Mouse (Mus musculus): ENCODE results near the gene Nup62. TPM values are rescaled to one million over a fixed set of nuclear protein-coding genes. Genes with fewer than 3 reads are reported as not detected.

Nup62 gene
- total RNA-seq, 1 experiment: 98.0 TPM

GRCm38 (mm10) chr7:44861429-44861816, 45.5 kb downstream of the Nup62 start:
- Histone ChIP-seq H3K4me3 (ENCODE audit: insufficient read depth in 1 of 2, low read depth in 1 of 2, low read length in 2 of 2, poor library complexity in 1 of 2, severe bottlenecking in 1 of 2) (no peak overlapping the region), H3K9me3 (ENCODE audit: control insufficient read depth, insufficient read depth, low read depth, low read length) (no peaks in the 10 kb centered on the region), H3K36me3 (ENCODE audit: control insufficient read depth, insufficient read depth, low read length, poor library complexity, severe bottlenecking) (peaks cover 45% of the 10 kb centered on the region), H3K9ac (ENCODE audit: insufficient read depth, low read depth, low read length, poor library complexity, severe bottlenecking) (no peak overlapping the region), H3K4me1 (ENCODE audit: control insufficient read depth in 2 of 2, insufficient read depth in 2 of 2, low read length in 2 of 2, poor library complexity in 1 of 2) (peaks cover 5 to 9% of the 10 kb centered on the region in 2 experiments; a peak in 2 of 4 replicates), H3K27ac (ENCODE audit: insufficient read depth, low read depth, low read length, poor library complexity, severe bottlenecking) (no peak overlapping the region)
- TF ChIP-seq ZNF384 (IDR thresholded peaks at IDR 0.05; ENCODE audit: low read depth, low read length) (no peak), ZC3H11A (IDR thresholded peaks at IDR 0.05; ENCODE audit: borderline replicate concordance, low read depth, low read length) (no peak), MAFK (IDR thresholded peaks at IDR 0.05; ENCODE audit: insufficient read depth, low read depth, low read length) (no peak), CHD2 (IDR thresholded peaks at IDR 0.05; ENCODE audit: low read depth, low read length) (no peak), HCFC1 (IDR thresholded peaks at IDR 0.05; ENCODE audit: borderline replicate concordance, insufficient read depth, low read length) (no peak)
- no peak for DNase-seq (ENCODE audit: low read depth, low spot score)
- in situ Hi-C loops (cut with MboI; ENCODE audit: low sequenced_read_pairs in 2 of 2, unreplicated experiment in 2 of 2): no loop called here

- no peak for DNase-seq (ENCODE audit: low read depth, low spot score)
- H3K4me1 ChIP-seq (ENCODE audit: control insufficient read depth in 2 of 2, insufficient read depth in 2 of 2, low read length in 2 of 2, poor library complexity in 1 of 2): peaks cover 5 to 17% of the 10 kb centered on the region in 2 experiments; a peak in 2 of 4 replicates
- H3K27ac ChIP-seq (ENCODE audit: insufficient read depth, low read depth, low read length, poor library complexity, severe bottlenecking): no peak overlapping the region
- in situ Hi-C loops (cut with MboI; ENCODE audit: low sequenced_read_pairs in 2 of 2, unreplicated experiment in 2 of 2): no loop called here
- no peaks in the 10 kb centered on the region for H3K9me3 ChIP-seq (ENCODE audit: control insufficient read depth, insufficient read depth, low read depth, low read length)
- TF ChIP-seq CHD2 (IDR thresholded peaks at IDR 0.05; ENCODE audit: low read depth, low read length) (no peak), ZC3H11A (IDR thresholded peaks at IDR 0.05; ENCODE audit: borderline replicate concordance, low read depth, low read length) (no peak), HCFC1 (IDR thresholded peaks at IDR 0.05; ENCODE audit: borderline replicate concordance, insufficient read depth, low read length) (no peak), ZNF384 (IDR thresholded peaks at IDR 0.05; ENCODE audit: low read depth, low read length) (no peak), MAFK (IDR thresholded peaks at IDR 0.05; ENCODE audit: insufficient read depth, low read depth, low read length) (no peak)
- peaks cover 45% of the 10 kb centered on the region for H3K36me3 ChIP-seq (ENCODE audit: control insufficient read depth, insufficient read depth, low read length, poor library complexity, severe bottlenecking)
- H3K4me3 ChIP-seq (ENCODE audit: insufficient read depth in 1 of 2, low read depth in 1 of 2, low read length in 2 of 2, poor library complexity in 1 of 2, severe bottlenecking in 1 of 2): no peak overlapping the region
- no peak overlapping the region for H3K9ac ChIP-seq (ENCODE audit: insufficient read depth, low read depth, low read length, poor library complexity, severe bottlenecking)
These were observed 46.5 kb downstream of the Nup62 start for GRCm38 (mm10) chr7:44862434-44862833.

DNA sequence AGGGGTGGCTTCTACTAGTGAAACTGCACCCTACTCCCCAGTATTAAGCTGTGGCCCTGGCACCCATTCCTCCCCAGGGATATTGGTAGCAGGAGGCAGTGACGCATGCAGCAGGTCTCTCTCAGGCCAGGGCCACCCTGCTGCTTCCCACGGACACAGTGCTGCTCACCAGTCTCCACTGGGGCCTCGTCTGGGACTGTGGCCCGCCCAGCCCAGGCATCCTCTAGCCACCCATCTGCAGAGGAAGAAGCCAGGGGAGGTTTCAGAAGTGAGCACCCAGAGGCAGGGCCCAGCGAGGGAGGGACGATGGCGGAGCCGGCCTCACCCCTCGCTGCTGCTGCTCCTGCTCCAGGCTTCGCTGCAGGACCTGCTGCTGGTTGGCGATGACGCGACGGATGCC, 47.3 kb downstream of the Nup62 start:
- Histone ChIP-seq H3K9ac (ENCODE audit: insufficient read depth, low read depth, low read length, poor library complexity, severe bottlenecking) (no peak overlapping the region), H3K4me1 (ENCODE audit: control insufficient read depth in 2 of 2, insufficient read depth in 2 of 2, low read length in 2 of 2, poor library complexity in 1 of 2) (peaks cover 2 to 21% of the 10 kb centered on the region in 2 experiments; a peak in 2 of 4 replicates), H3K4me3 (ENCODE audit: insufficient read depth in 1 of 2, low read depth in 1 of 2, low read length in 2 of 2, poor library complexity in 1 of 2, severe bottlenecking in 1 of 2) (peak overlapping the region in 1 of 2 experiments; percentile 9; a peak in 1 of 4 replicates), H3K36me3 (ENCODE audit: control insufficient read depth, insufficient read depth, low read length, poor library complexity, severe bottlenecking) (peaks cover 45% of the 10 kb centered on the region), H3K9me3 (ENCODE audit: control insufficient read depth, insufficient read depth, low read depth, low read length) (no peaks in the 10 kb centered on the region), H3K27ac (ENCODE audit: insufficient read depth, low read depth, low read length, poor library complexity, severe bottlenecking) (no peak overlapping the region)
- DNase-seq (ENCODE audit: low read depth, low spot score): no peak
- TF ChIP-seq MAFK (IDR thresholded peaks at IDR 0.05; ENCODE audit: insufficient read depth, low read depth, low read length): no peak
- TF ChIP-seq ZNF384 (IDR thresholded peaks at IDR 0.05; ENCODE audit: low read depth, low read length): no peak
- TF ChIP-seq ZC3H11A (IDR thresholded peaks at IDR 0.05; ENCODE audit: borderline replicate concordance, low read depth, low read length): no peak
- no peak for TF ChIP-seq HCFC1 (IDR thresholded peaks at IDR 0.05; ENCODE audit: borderline replicate concordance, insufficient read depth, low read length)
- no peak for TF ChIP-seq CHD2 (IDR thresholded peaks at IDR 0.05; ENCODE audit: low read depth, low read length)
- in situ Hi-C loops (cut with MboI; ENCODE audit: low sequenced_read_pairs in 2 of 2, unreplicated experiment in 2 of 2): no loop called here

- H3K36me3 ChIP-seq (ENCODE audit: control insufficient read depth, insufficient read depth, low read length, poor library complexity, severe bottlenecking): peaks cover 45% of the 10 kb centered on the region
- peaks cover 0 to 23% of the 10 kb centered on the region in 2 experiments; a peak in 2 of 4 replicates for H3K4me1 ChIP-seq (ENCODE audit: control insufficient read depth in 2 of 2, insufficient read depth in 2 of 2, low read length in 2 of 2, poor library complexity in 1 of 2)
- no peak overlapping the region for H3K4me3 ChIP-seq (ENCODE audit: insufficient read depth in 1 of 2, low read depth in 1 of 2, low read length in 2 of 2, poor library complexity in 1 of 2, severe bottlenecking in 1 of 2)
These were observed 48.1 kb downstream of the Nup62 start for GRCm38 (mm10) chr7:44863982-44864494.

More at GRCm38 (mm10) chr7:44863982-44864494, 48.1 kb downstream of the Nup62 start:
- no peak for TF ChIP-seq CHD2 (IDR thresholded peaks at IDR 0.05; ENCODE audit: low read depth, low read length)
- TF ChIP-seq HCFC1 (IDR thresholded peaks at IDR 0.05; ENCODE audit: borderline replicate concordance, insufficient read depth, low read length): no peak
- no peak for TF ChIP-seq ZNF384 (IDR thresholded peaks at IDR 0.05; ENCODE audit: low read depth, low read length)
- no peak for TF ChIP-seq MAFK (IDR thresholded peaks at IDR 0.05; ENCODE audit: insufficient read depth, low read depth, low read length)
- TF ChIP-seq ZC3H11A (IDR thresholded peaks at IDR 0.05; ENCODE audit: borderline replicate concordance, low read depth, low read length): no peak
- H3K9ac ChIP-seq (ENCODE audit: insufficient read depth, low read depth, low read length, poor library complexity, severe bottlenecking): no peak overlapping the region
- no peak overlapping the region for H3K27ac ChIP-seq (ENCODE audit: insufficient read depth, low read depth, low read length, poor library complexity, severe bottlenecking)
- no peaks in the 10 kb centered on the region for H3K9me3 ChIP-seq (ENCODE audit: control insufficient read depth, insufficient read depth, low read depth, low read length)
- in situ Hi-C loops (cut with MboI; ENCODE audit: low sequenced_read_pairs in 2 of 2, unreplicated experiment in 2 of 2): no loop called here
- DNase-seq (ENCODE audit: low read depth, low spot score): no peak
